Mouse (Mus musculus): ENCODE measurements around the gene Aacs.

Aacs gene

GRCm38 (mm10) chr5:125493093-125493423, 17.4 kb downstream of the Aacs start:
- DNase-seq (ENCODE audit: low spot score): no peak

DNA sequence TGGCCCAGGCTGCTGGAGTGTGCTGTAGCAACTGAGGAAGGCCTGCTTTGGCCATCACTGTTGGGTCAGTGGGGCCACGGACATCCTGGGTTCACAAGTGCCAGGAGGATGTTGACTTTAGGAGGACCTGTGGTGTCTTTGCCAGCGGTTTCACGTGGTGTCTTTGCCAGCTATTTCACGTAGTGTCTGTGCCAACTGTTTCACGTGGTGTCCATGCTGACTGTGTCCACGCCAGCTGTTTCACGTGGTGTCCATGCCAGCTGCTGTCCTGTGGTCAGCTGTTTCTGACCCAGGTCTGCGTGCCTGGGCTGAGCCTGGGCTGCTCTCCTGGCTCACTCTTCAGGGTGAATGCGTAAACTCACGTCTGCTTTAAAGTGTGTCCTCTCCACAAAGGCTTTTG, 20.0 kb downstream of the Aacs start:
- peak; percentile 81 for DNase-seq (ENCODE audit: low spot score)

DNA sequence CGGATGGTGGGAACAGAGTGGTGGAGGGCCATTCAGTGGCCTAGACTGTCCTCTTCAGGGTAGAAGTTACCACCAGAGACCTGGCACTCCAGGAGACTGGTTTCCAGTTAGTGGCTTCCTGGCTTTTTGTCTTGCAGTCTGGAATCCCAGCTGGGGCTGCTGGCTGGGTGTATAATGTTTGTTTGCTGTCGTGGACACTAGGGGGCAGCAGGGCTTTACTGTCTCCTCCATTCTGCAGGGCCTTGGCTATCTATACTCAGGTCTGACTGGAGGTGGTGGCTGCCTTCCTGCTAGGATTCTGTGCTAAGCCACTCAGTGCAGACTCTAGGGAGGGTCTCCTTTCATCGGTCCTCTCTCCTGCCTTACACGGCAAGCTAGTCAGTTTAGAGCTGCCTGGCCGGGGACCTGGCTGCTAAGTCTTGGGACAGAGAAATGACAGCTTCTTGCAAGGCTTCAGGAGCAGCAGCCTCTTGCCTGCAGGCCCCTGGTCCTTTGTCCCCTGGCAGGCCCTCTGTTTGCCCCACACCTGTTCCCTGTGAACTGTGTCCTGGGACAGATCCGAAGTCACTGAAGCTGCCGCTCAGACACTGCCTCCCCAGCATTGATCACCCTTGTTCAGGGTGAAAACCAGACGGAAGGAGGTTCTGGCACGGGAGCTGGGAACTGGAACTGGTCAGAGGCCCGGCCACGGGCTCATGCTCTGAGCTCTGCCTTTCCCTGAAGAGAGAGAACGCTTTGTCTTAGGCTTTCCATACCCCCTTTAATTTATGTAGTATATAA, 22.4 kb downstream of the Aacs start:
- DNase-seq (ENCODE audit: low spot score): peak; percentile 73

- no peak for DNase-seq (ENCODE audit: low spot score)
Observed at GRCm38 (mm10) chr5:125501505-125501904, 25.9 kb downstream of the Aacs start.

DNA sequence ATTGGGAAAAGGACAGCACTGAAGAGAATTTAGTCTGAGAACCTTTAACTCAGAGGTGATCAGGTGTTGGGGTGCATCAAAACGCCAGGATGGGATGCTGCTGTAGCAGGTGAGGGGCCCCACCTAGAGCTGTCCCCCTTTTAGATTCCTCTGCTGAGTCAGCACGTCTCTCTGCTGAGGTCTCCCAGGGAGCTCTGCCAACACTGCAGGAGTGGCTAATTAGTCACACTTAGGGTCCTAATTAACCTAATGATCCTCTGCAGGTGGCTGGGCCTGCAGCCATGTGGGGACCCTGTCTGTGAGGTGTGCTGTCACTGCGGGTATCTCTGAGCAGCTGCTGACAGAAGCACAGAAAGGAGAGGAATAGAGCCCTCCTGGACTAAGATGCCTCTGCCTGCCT, 26.6 kb downstream of the Aacs start:
- DNase-seq (ENCODE audit: low spot score): no peak

GRCm38 (mm10) chr5:125503628-125504027, 28.0 kb downstream of the Aacs start:
- no peak for DNase-seq (ENCODE audit: low spot score)

DNA sequence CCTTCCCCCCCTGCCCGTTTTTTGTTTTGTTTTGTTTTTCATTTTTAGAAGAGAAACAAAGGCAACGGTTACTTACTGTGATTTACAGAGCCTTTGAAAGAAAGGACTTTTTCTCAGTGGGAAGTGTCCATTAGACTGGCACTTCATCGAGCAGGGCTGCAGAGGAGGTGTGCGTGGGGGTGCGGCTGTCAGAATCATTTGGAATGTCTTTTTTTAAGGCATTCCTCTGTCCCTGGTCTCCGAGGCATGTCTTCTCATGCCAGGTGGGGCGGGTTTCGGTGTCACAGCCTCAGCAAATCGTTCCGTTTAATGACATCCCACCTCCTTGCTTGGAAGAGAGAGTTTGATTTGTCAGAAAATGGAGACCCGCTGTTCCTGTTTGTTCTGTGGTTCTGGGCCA, 29.1 kb downstream of the Aacs start:
- DNase-seq (ENCODE audit: low spot score): no peak

GRCm38 (mm10) chr5:125505968-125506367, 30.4 kb downstream of the Aacs start:
- DNase-seq (ENCODE audit: low spot score): no peak

GRCm38 (mm10) chr5:125507582-125507981, 32.0 kb downstream of the Aacs start:
- peak; percentile 50 for DNase-seq (ENCODE audit: low spot score)

- no peak for DNase-seq (ENCODE audit: low spot score)
Observed at GRCm38 (mm10) chr5:125508006-125508405, 32.4 kb downstream of the Aacs start.

DNA sequence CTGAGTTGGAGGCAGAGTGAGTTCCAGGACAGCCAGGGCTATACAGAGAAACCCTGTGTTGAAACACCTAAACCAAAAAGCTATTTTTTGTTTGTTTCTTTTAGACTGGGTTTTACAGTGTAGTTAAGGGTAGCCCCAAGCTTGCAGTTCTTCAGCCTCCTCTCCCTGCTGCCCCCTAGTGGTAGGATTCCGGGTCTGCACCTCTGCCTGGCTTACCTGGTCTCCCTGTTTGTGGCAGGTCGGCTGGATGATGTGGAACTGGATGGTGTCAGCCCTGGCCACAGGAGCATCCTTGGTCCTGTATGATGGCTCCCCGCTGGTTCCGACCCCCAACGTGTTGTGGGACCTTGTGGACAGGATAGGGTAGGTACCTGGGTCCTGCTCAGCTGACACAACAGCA, 33.9 kb downstream of the Aacs start:
- DNase-seq (ENCODE audit: low spot score): peak; percentile 57

DNA sequence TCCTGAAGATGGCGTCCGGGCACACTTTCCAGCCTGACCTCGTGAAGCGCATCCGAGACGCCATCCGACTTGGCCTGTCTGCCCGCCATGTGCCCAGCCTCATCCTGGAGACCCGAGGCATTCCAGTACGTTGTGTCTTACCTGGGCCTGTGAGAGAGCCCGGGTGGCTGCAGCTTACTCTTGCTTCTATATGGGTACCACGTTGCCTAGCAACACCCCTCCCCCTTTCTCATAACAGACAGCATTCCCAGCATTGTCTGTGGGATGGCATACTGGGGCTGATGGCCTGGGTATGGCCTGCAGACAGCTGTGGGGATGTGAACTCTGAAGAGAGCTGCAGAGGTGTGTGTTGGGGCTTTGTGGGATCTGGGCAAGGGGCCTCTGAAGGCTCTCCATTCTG, 39.4 kb downstream of the Aacs start:
- no peak for DNase-seq (ENCODE audit: low spot score)

DNA sequence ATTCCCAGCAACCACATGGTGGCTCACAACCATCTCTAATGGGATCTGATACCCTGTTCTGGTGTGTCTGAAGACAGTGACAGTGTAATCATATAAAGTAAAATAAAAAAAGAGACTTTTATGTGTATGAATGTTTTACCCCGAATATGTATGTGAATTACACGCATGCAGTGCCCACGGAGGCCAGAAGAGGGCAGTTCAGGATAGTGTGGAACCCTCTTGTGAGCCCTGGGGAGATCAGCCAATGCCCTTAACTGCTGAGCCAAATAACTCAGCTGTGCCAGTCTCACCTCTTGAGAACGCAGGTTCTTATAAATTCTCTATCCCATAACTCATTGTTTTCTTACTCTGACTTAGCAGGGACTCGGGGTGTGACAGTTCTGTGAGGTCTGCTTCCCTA, 43.0 kb downstream of the Aacs start:
- peak; percentile 47 for DNase-seq (ENCODE audit: low spot score)

- DNase-seq (ENCODE audit: low spot score): no peak
Observed at GRCm38 (mm10) chr5:125520930-125521590, 45.4 kb downstream of the Aacs start.

DNA sequence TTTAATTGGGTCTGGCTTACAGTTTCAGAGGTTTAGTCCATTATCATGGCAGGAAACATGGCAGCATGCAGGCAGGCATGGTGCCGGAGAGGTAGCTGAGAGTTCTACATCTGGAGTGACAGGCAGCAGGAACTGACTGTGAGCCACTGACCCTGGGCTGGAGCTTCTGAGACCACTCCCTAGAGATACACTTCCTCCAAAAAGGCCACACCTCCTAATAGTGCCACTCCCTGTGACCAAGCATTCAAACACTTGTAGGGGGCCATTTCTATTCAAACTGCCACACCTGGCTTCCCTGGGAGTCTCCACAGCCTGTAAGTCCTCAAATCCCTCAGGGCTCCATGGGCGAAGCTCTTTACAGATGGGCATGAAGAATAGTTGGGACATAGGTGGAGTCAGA, 47.7 kb downstream of the Aacs start:
- no peak for DNase-seq (ENCODE audit: low spot score)

DNA sequence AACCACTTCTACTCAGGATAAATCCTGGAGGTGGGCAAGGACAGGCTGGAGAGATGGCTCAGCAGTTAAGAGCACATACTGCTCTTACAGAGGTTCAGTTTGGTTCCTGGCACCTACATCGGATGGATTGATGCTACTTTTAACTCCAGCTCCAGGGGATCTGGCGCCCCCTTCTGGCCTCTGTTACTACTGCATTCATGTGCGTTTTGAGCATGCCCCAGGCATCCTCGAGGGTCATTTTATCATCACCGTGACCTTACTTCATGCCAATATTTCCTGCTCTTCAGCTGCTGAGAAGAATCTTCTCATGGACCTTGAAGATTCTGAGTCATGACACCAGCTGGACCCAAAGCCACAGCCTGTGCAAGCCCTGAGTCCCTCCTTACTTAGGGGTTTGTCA, 49.9 kb downstream of the Aacs start:
- DNase-seq (ENCODE audit: low spot score): no peak

DNA sequence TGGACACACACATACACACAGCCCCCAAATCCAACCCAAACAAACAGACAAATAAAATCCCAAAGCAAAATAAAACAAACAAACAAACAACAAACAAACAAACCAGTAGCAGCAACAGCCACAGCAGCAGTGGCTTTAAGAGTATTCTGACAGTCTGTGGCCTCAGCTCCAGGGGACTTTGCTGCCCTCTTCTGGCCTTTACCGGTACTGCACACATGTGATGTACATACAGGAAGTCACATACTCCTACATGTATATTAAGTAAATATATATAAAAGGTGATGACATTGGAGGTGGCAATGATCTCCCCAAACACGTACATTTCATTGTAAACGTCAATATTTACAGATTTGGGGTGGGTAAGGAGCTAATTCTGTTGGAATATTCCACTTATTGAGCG, 50.9 kb downstream of the Aacs start:
- peak; percentile 35 for DNase-seq (ENCODE audit: low spot score)

DNA sequence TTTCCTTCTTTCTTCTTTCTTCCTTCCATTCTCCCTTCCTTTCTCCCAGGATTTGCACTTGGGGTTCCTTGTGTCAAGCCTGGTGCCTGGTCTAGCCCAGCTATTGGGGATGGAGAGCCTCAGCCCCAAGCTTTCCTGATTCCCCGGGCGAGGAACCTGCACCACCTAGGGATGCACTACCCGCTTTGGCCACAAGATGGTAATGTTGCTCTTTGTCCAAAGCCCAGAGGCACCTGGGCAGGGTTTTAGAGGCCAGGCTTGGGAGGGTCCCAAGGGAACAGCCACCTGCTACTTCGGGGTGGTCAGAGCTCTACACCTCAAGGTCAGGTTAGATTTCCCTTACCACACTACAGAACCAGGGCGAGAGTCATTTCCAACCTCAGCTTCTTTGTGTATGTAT, 53.5 kb downstream of the Aacs start:
- DNase-seq (ENCODE audit: low spot score): peak; percentile 63

DNA sequence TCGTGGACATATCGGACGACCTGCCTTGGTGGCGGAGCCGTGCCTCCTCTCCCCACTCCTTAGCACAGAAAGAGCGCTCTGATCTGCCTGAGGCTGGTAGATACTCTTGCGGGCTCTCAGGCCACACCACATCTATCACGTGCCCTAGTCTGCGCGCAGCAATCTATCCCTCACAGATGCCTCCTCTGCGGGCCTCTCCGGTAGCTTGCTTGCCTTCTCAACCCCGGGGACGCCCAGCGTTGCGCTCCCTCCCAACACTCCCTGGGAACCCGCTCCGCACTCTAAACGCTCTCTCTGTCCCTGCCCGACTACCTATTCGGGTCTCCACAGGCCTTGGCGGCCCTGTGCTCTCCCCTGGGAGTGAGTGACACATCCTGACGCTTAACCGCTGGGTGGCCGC, 56.0 kb downstream of the Aacs start, which contains the start of gene Tmem132b:
Gene Tmem132b, plus strand, starts transcription at position 141 of the 400 bp plus-strand sequence.
- DNase-seq (ENCODE audit: low spot score): no peak

DNA sequence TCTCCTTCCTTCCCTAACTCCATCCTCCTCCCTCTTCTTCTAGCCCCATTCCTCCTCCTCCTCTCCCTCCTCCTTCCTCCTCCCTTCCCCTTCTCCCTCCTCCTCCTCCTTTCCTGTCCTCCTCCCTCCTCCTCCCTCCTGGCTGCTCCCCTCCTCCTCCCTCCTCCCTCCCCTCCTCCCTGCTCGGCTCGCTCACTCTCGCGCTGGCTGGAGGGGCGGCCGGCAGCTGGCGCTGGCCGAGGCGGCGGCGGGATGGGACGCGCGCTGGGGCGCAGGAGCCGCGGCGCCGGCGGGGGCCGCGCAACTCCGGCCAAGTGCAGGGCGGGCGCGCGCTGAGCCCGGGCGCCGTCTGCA, 56.6 kb downstream of the Aacs start:
- no peak for DNase-seq (ENCODE audit: low spot score)

DNA sequence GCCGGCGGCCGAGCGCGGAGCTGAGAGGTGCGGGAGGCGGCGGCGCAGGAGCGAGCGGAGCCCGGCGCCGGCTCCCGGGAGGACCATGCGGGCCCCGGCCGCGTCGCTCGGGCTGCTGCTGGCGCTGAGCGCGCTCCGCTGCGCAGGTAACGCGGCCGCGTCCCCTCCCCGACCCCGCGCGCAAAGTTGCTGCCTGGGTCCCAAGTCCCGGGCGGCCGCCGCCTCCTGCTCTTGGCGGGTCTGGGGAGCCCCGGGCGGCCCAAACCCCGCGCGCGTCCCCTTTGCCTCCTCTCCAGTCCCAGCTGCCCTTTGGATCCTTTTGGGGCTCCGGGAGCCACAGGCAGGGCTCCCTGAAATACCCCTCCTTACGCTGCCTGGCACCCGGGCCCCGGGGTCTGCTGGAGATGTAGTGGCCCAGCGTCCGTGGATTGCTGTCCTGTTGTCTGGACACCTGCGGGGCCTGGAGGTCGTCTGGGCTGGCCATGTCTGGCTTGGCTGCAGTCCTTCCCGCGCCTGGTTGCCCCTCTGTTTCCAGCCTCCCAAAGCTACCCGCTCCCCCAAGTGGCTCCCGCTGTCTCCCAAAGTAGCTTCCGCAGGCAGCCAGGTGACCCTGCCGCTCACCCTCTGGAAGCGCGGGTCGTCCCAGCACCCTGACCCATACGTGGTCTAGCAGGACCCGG, 57.1 kb downstream of the Aacs start:
- no peak for DNase-seq (ENCODE audit: low spot score)

- DNase-seq (ENCODE audit: low spot score): no peak
Observed at GRCm38 (mm10) chr5:125533225-125533900, 57.7 kb downstream of the Aacs start.

GRCm38 (mm10) chr5:125534168-125534610, 58.6 kb downstream of the Aacs start:
- DNase-seq (ENCODE audit: low spot score): no peak

Measured in adipocyte (in vitro differentiated cells).